Mouse (Mus musculus) brain, embryonic 14.5 days (tissue): ENCODE results near the gene Lrrc74b.

Source experiments
- CTCF ChIP-seq: fragments of 200-500 bp; IDR thresholded peaks from 2 replicates; pipeline ENCODE4 v1.5.1; 2012; ENCODE audit warnings: inconsistent platforms, mild to moderate bottlenecking, moderate library complexity, borderline replicate concordance; ENCODE audit not compliant: insufficient read depth, insufficient read length; ENCODE audit errors: extremely low read depth
- POLR2A ChIP-seq: fragments of 200-500 bp; IDR thresholded peaks from 2 replicates; pipeline ENCODE4 v1.6.1; 2012; ENCODE audit warnings: mild to moderate bottlenecking, inconsistent platforms, borderline replicate concordance; ENCODE audit not compliant: poor library complexity, insufficient read depth, insufficient read length, severe bottlenecking; ENCODE audit errors: extremely low read depth

DNA sequence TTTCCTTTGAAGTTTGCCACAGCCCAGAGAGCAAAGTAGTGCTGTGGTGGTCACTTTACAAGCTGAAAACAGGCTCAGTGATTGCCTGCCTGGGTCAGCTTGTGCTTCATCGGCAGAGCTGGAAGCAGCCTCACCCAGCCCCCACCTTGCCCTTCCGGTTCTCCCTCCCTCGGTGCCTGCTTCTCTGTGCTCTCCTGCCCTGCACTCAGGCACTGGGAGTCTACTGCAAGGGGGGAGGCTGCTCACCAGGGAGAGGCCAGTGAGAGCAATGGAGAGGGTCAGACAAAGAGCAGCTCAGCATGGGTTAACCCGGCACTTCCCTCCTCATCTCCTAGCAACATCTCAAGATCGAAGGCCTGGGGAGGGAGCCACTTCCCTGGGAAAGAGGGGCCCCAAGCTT lies 2.2 kb downstream of the Lrrc74b start:
- no peak for TF ChIP-seq CTCF
- TF ChIP-seq POLR2A = no peak
